Mouse (Mus musculus) embryonic stem cell, embryonic (primary cell): Measurements from ENCODE around the gene Shf.
"Not testable (repeated sequence)": the region's sequence is repeated elsewhere in the genome, so short reads cannot be mapped to it uniquely, and the experiment has no call there.

ENCODE experiments used
- CTCF ChIA-PET, 4 experiments: fragments of 300-600 bp in 2 of 4; fragments of 350-600 bp in 2 of 4; sonication (Branson Sonifier 250); formaldehyde crosslinking; loops; one replicate each; lab custom pipeline; 2022; ENCODE audit warnings: inconsistent platforms in 2 of 4; lab: Charles Lee
- POLR2A ChIA-PET, 4 experiments: fragments of 300-600 bp in 2 of 4; fragments of 350-600 bp in 2 of 4; sonication (Branson Sonifier 250); formaldehyde crosslinking; loops; one replicate each; lab custom pipeline; 2022; ENCODE audit warnings: antibody characterized with exemption in 4 of 4, inconsistent platforms in 1 of 4; lab: Charles Lee

The Shf gene

DNA sequence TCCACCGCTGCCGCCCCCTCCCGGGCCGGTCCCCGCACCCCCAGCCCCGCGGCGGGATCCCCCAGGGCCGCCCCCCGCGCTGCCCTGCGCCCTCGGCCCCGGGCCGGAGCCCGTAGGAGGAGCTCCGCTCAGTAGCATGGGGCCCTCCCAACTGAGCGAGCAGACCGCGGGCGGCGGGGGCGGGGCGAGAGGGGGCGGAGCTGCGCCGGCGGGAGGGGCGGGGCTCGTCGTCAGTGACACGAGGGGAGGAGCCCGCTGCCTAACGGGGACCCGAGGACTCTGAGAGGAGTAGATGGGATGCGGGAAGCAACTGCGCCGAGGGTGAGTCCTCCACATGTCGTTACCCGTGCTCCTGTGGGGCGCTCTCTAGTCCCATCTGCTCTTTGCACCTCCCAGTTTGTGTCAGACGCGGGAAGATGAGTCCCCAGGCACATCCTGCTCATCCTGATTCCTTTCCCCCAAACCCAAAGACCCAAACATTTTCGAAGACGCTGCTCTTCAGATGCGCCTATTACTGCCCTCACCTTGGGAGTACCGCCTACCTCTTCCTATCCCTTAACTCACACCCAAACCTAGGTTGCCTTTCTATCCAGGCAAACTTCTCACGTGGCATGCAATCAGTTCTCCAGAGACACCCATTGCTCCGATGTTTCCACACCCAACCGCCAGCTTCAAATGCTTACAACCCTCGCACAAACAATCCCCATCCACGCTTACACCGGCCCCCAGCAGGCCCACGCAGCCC, at the start of gene Shf:
Gene Shf, minus strand, starts transcription at position 168 of the 745 bp plus-strand sequence.
- CTCF ChIA-PET = interaction anchor here (0.5 to 2.8 kb wide), 17 partner anchors 9 to 297 kb away, joined by 3 to 22 read pairs (median 4); partner anchors contain the start of gene Duoxa1 (in 1 of the 4)
- POLR2A ChIA-PET = interaction anchor here (0.6 to 13.3 kb wide), 44 partner anchors 9 to 413 kb away, joined by 3 to 342 read pairs (median 4); partner anchors contain the start of genes Duoxa2 (in 2 of the 4), Spg11 (in 2 of the 4), B2m (in 1 of the 4) and Ctdspl2 (in 1 of the 4)

DNA sequence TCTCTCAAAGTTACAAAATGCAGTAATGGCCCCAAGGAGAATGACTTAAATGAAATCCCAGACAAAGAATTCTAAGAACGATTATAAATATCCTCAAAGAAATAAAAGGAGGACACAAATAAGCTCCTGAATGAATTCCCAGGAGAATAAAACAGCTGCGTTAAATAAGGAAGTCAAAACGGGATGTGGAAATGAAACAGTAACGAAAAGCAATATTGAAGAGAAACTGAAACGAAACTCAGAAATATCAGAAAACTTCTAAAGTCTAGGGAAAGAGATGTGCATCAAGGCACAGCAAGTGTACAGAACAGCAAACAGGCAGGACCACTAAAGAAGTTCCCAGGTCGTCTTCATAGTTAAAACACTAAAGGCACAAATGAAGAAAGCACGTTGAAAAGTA, 40.0 kb upstream of the Shf start:
- ChIA-PET CTCF (interaction anchor here in 1 of 4 experiments (1.1 kb wide), 1 partner anchor 149 kb away, joined by 3 read pairs; no protein-coding TSS in a partner anchor), POLR2A (interaction anchor here in 1 of 4 experiments (0.6 kb wide), 1 partner anchor 373 kb away, joined by 3 read pairs; no protein-coding TSS in a partner anchor)

DNA sequence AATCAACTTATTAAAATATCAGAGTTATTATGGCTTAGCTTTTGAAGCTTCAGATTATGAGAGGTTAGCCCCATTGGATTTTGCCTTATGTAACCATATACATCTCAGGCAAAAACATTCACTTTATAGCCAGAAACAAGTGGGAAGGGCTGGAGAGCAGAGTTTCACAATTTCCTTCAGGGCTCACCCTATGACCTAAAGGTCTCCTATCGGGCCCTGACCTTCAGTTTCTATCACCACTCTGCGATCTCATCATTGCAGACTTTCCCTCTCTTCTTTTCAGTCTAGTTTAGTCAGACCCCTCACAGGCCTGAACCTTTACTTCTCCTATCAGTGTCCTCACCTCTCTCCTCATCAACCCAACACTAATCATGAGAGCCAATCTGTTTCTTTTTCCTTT, 38.6 kb upstream of the Shf start:
- ChIA-PET CTCF (interaction anchor here in 1 of 4 experiments (1.1 kb wide), 1 partner anchor 27 kb away, joined by 3 read pairs; no protein-coding TSS in a partner anchor), POLR2A (no interaction called here)

DNA sequence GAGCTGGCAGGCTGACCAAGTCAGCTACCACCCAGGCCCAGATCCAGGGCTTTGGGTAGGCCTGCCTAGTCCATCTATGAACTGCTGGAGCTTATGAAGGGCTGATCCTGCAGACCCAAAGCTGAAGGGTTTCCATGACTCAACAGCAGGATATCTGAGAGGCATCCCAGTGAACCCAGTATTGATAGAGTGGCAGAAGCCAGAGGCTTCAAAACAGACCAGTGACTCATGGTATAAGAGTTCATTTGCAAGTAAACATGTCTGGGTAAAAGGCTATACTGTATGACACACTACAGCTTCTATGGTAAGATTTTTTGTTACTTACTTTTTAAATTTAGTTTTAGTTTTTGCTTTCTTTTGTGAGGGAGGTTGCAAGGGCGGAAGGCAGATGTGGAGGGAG, 27.2 kb upstream of the Shf start:
- ChIA-PET POLR2A (no interaction called here), CTCF (interaction anchor here in 2 of 4 experiments (0.7 to 1.0 kb wide), 3 partner anchors 15 to 163 kb away, joined by 3 read pairs; no protein-coding TSS in a partner anchor)

DNA sequence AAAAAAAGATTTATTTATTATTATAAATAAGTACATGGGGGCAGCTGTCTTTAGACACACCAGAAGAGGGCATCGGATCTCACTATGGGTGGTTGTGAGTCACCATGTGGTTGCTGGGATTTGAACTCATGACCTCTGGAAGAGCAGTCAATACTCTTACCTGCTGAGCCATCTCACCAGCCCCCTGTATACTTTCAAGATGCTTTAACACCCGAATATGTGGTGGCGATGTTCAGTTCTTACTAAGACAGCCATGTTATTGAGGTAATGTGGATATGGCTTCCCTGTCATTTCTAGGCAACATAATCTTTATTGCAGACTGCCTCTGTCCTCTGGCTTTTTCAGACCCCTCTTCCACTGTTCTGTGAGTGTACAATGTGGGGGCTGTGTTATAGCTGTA, 18.2 kb upstream of the Shf start:
- CTCF ChIA-PET, POLR2A ChIA-PET: not testable (repeated sequence)

DNA sequence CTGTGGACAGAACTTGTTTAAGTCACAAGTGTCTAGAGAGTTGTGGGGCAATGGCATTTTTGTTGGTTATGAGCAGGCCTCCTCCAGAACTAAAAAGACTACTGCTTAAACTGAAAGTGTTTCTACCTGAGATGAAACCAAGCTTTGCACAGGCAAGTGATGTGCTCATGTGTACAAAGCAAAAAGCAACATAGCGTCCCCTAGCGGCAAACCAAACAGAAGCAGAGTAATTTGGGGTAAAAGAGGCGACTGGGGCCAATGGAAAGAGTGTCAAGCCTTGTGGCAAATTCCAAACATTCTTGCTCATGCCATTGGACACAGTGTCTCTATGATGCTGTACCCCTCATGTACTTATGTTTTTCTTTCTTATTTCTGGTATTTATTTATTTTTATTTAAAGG, 16.1 kb upstream of the Shf start:
- CTCF ChIA-PET = interaction anchor here in 2 of 4 experiments (0.8 to 1.6 kb wide), 2 partner anchors 173 to 233 kb away, joined by 3 read pairs; no protein-coding TSS in a partner anchor
- POLR2A ChIA-PET = no interaction called here

DNA sequence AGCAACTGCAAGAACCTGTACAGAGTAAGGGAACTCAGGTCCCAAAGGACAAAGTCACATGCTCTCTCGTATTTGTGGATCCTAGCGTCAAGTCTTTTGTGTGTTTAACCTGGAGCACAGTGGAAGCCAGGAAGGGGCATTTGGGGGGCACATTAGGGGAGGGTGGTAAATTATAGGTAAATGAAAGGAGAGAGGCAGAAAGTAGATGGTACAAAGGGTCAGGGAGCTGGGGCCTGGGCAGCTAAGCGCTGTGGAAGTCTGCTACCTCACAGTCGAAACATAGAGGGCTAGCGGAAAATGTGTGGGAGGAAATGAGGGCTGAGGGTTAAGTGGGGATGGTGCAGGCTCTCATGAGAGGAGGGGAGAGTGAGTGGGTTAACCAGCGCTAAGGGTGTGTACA, 13.2 kb upstream of the Shf start:
- CTCF ChIA-PET = interaction anchor here in 2 of 4 experiments (1.5 to 4.2 kb wide), 7 partner anchors 16 to 285 kb away, joined by 3 to 35 read pairs (median 15); no protein-coding TSS in a partner anchor
- POLR2A ChIA-PET = interaction anchor here in 3 of 4 experiments (1.1 to 3.1 kb wide), 3 partner anchors 12 to 13 kb away, joined by 5 to 27 read pairs (median 19); partner anchors contain the start of gene Shf (in 2 of the 3)

DNA sequence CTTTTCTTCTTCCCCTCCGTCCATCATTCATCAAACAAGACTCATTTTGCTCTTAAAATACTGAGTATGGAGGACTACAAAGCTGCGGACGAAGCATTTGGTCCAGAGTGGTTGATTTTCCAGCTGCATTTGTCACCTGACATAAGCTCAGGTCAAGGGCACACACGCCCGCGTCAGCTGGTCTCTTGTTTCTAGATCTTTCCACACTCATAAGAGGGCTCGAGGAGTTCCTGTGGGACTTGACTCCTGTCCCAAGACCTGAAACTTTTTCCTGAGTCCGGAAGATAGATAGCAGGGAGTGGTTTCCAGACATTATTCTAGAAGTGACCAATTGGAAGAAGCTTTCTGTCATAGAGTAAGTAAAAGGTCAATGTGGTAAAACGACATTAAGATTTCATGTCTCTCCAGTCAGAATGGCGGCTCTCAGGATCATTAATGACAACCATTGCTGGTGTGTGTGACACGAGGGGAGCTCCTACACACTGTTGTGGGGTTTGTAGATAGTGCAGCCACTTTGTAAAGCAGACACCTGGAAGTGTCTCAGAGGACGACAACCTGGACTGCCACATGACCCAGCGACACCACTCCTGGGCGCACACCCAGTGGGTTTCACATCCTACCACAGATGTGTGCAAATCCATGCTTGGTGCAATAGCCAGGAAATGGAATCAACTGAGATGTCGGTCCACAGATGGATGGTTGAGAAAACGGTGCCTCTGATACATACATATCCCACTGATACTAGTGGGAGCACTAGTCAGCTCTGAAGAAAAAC, 12.6 kb upstream of the Shf start:
- ChIA-PET POLR2A (interaction anchor here in 3 of 4 experiments (0.9 to 3.1 kb wide), 14 partner anchors 10 to 357 kb away, joined by 3 to 27 read pairs (median 4); partner anchors contain the start of genes Shf (in 2 of the 3), B2m (in 1 of the 3), Bloc1s6 (in 1 of the 3) and Patl2 (in 1 of the 3)), CTCF (interaction anchor here (0.5 to 4.2 kb wide), 42 partner anchors 9 to 367 kb away, joined by 3 to 35 read pairs (median 5); partner anchors contain the start of genes Shf (in 2 of the 4), Gatm (in 1 of the 4) and Slc30a4 (in 1 of the 4))

DNA sequence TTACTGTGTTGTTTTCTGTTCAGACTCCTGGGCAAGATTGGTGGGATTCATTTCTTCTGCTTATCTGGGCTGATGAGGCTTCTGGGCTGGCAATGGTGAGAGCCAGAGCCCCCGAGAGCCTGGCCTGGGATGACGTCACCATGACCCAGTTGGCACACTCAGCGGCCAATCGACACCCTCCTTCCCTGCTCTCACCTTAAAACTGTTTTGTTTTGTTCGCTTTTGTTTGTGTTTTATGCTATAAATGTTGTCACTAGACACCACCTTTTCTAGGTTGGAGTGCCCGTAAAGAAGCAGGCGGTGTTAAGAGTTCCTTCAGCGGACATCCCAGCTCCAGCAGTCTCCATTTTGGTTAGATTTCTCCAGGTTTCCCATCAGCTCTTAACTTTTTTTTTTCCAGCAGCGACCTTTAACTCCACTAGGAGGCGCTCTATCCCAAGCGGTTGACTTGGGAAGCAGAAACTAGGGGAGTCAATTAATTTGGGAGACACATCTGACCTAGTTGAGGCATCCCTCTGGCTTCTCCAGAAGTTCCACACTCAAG, 11.9 kb upstream of the Shf start:
- ChIA-PET POLR2A (interaction anchor here (0.6 to 3.1 kb wide), 17 partner anchors 9 to 358 kb away, joined by 3 to 27 read pairs (median 4); partner anchors contain the start of genes Shf (in 2 of the 4), Spg11 (in 2 of the 4), B2m (in 1 of the 4) and Bloc1s6 (in 1 of the 4)), CTCF (interaction anchor here (0.5 to 4.2 kb wide), 87 partner anchors 10 to 1619 kb away, joined by 3 to 35 read pairs (median 3); partner anchors contain the start of genes Gatm (in 2 of the 4), Shf (in 2 of the 4) and Slc30a4 (in 1 of the 4))

DNA sequence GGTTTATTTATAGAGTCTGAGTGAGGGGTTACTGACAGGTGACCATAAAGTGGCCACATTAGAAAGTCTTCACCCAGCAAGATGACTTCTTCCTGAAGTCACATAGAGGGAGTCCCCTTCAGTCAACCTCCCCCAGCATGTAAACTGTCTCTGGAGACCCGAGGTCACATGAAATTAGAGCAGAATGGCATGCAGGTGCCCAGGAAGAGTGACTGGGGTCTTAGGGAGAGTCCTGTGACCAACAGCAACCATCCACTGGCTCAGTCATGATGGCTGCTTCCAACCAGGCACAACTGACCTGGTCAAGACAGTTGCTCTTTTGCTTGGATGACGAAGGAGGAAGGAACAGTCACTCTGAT, 10.3 kb upstream of the Shf start:
- POLR2A ChIA-PET = interaction anchor here in 3 of 4 experiments (0.8 to 3.5 kb wide), 10 partner anchors 10 to 252 kb away, joined by 3 to 44 read pairs (median 8); partner anchors contain the start of genes Shf (in 3 of the 3) and B2m (in 1 of the 3)

DNA sequence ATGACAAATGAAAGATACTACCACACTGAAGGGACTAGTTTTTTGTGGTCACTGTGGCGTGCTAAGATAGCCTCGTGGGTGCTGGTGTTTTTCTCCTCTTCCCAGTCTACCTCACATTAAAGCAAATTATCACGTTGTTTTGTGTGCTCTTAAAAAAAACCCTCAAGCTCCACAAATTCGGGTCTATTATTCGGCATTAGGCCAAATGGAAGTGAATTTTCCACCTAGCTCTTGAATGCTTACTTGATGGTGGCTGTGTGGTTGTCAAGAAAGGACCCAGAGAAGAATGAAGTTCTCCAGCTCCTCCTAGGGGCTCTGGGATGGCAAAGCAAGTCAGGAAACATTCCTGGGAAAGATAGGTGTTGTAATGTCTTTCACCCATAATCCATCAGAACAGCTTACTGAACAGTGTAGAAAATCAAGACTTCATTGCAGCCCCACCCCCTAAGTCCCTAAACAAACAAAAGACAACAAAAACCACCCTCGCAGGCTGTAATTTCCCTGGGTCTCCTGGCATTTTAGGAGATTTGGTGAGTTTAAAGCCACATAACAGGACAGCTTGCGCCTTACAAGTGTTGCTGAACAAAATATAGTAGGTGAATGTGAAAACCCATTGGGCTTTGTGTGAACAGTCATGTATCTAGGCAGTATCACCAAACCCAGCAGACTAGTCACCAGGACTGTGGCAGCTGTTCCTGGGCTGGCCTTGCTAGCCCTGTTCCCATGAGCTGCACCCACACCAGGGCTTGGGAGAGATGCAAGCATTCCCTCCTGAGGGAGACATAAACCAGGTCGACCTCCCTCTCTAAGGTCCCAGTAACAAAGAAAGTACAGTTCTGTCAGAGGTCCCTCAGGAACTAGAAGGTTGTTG, 9.7 kb upstream of the Shf start:
- ChIA-PET CTCF (interaction anchor here in 3 of 4 experiments (0.6 to 2.4 kb wide), 24 partner anchors 9 to 306 kb away, joined by 3 to 11 read pairs (median 4); partner anchors contain the start of genes Shf (in 2 of the 3), Duoxa1 (in 1 of the 3) and Sord (in 1 of the 3)), POLR2A (interaction anchor here in 3 of 4 experiments (0.5 to 3.5 kb wide), 18 partner anchors 9 to 359 kb away, joined by 3 to 44 read pairs (median 4); partner anchors contain the start of genes Shf (in 3 of the 3) and B2m (in 1 of the 3))

More for the DNA sequence above, 10.3 kb upstream of the Shf start:
- CTCF ChIA-PET = interaction anchor here in 3 of 4 experiments (1.2 to 4.2 kb wide), 10 partner anchors 9 to 250 kb away, joined by 3 to 35 read pairs (median 6); partner anchors contain the start of gene Shf (in 1 of the 3)

DNA sequence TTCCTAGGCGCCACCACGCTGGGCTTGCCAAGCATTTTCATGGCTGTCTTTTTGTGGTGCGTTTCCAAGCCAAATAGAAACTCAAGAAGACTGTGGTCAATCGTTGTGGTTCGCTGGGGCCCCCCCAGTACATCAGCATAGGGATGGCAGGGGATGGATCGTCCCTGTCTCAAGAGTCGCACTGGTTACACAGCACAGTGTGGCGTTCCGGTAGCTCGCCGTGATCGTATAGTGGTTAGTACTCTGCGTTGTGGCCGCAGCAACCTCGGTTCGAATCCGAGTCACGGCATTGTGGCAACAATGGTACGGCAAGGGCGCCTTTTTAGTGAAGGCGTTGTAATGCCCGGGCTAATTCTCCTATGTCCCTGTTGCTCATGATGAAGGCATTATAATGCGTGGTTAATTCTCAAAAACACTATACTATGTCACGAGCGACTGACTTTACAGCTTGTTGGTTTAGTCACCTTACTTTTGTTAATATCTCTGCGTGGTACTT, 8.8 kb upstream of the Shf start:
- POLR2A ChIA-PET = interaction anchor here in 3 of 4 experiments (0.5 to 3.5 kb wide), 23 partner anchors 9 to 747 kb away, joined by 3 to 44 read pairs (median 4); partner anchors contain the start of genes Shf (in 3 of the 3) and B2m (in 1 of the 3)
- CTCF ChIA-PET = interaction anchor here in 3 of 4 experiments (0.6 to 2.4 kb wide), 22 partner anchors 8 to 305 kb away, joined by 3 to 11 read pairs (median 4); partner anchors contain the start of genes Shf (in 2 of the 3), Duoxa1 (in 1 of the 3) and Sord (in 1 of the 3)

DNA sequence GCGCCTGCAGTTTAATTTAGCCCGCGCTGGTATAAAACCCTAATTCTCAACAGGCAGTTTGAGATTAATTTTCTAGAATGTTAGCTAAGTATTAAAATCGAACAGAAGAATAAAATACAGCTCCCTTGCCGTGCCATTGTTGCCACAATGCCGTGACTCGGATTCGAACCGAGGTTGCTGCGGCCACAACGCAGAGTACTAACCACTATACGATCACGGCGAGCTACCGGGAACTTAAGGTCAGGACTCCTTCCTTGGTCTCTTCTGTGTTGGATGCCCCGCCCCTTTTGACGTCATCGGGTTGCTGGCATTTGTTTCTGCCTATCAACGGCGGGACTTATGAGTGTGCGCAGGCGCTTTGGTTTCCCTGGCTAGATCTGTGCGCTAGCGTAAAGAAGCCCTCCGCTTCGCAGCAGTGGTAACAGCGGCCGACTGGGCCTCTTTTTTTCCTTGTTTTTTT, 8.3 kb upstream of the Shf start:
- POLR2A ChIA-PET = interaction anchor here in 3 of 4 experiments (0.6 to 3.5 kb wide), 19 partner anchors 8 to 746 kb away, joined by 3 to 44 read pairs (median 3); partner anchors contain the start of genes Shf (in 3 of the 3) and Duoxa1 (in 1 of the 3)
- CTCF ChIA-PET = interaction anchor here in 2 of 4 experiments (0.9 to 2.4 kb wide), 5 partner anchors 8 to 182 kb away, joined by 3 to 9 read pairs (median 4); partner anchors contain the start of gene Shf (in 1 of the 2)

DNA sequence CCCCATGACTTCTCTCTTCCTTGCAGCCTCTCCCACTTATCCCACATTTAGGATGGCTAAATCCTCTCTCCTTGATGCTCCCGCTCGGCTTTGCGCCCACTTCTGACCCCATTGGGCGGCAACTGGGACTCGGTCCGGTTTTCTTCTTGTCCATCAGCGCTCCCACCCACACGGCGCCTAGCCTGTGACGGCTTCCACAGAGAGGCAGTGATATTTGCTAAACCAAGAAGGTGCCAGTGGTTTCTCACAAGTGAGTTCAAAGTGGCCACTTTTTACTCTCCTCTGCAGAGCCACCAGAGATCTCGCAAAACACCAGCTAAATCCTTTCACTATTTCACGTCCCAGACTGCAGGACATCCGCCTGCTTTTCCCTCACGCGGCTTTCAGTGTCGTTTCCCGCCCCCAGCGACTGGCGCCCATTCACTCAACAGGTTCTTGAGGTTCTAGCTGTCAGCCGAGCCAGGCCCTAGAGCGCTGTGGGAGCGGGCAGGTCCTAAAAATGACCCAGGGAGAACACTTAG, 7.1 kb upstream of the Shf start:
- ChIA-PET POLR2A (interaction anchor here in 3 of 4 experiments (0.8 to 3.5 kb wide), 13 partner anchors 11 to 283 kb away, joined by 3 to 25 read pairs (median 3); partner anchors contain the start of genes B2m (in 1 of the 3) and Duoxa1 (in 1 of the 3)), CTCF (interaction anchor here in 1 of 4 experiments (0.6 to 2.4 kb wide), 2 partner anchors 28 to 81 kb away, joined by 3 to 9 read pairs; no protein-coding TSS in a partner anchor)
